Mouse (Mus musculus) left cerebral cortex, adult 6 months (tissue): ENCODE data around the gene Pnlip. TPM values are rescaled to one million over a fixed set of nuclear protein-coding genes. Genes with fewer than 3 reads are reported as not detected.

Experiments used
- long read RNA-seq, 2 experiments: library from polyadenylated mRNA; unstranded; transcript quantifications; one replicate each; pipeline ENCODE4 v2.0.0; 2019 to 2020
- polyA plus RNA-seq: library from polyadenylated mRNA; unstranded; fragments of <200 nt; fragmentation: Nextera tagmentation; gene quantifications from 2 replicates; pipeline ENCODE4 v1.2.3, GENCODE M21; 2021

Gene Pnlip
- polyA plus RNA-seq, result 1.1 and 1.6 TPM in 2 replicates
- long read RNA-seq, experiment 1, partial matches to known transcripts, result 0 of 2 reads
- long read RNA-seq, experiment 1, other reads (novel, unspliced or antisense), result 2 of 2 reads
- long read RNA-seq, experiment 2, partial matches to known transcripts, result 1 of 3 reads
- long read RNA-seq, experiment 2, other reads (novel, unspliced or antisense), result 2 of 3 reads

DNA sequence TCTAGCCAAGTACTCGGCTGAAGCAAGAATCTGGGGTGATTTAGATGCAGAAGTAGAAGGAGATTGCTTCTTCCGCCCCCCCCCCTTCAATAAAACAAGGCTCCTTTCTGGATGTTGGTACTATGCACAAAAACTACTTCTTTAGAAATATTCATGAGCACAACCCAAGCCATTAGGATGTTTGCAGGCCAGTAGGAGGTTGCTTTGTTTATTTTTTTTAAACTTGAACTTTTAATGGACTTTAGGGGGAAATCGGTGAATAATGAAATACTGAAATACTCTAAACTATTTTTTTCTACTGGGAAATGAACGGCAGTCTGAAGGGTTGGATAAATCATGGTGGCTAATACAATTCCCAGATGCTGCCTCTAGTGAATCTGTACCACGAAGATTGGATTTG lies at the start of gene Pnlip:
Gene Pnlip, plus strand, starts transcription at position 301 of the 400 bp plus-strand sequence.

DNA sequence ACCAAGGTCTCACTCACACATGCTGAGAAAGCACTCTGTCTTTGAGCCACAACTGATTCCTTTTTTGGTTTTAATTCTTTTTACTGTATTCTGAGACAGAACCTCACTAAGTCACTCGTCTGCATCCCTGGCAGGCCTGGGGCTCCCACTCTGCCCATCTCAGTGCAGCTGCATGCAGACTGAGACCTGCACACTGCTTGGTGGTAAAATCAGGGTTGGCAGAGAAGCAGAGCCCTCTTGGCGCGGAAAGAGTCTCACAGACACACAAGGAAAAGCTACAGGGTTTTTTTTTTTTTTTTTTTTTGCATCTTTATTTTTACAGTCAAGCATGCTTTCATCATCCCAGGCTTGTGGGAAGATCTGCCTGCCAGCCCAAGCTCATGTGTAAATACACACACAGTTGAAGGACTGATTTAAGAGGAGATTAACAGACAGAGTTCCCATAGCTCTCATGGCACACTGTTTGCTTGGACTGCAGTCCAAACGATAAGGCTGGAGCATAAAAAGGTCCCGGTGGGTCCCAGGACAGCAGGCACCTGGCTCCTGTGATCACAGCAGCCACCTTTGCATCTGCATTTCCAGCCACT lies 76.2 kb downstream of the Pnlip start, which contains the start of gene Pnliprp1:
Gene Pnliprp1, plus strand, starts transcription at position 443 of the 587 bp plus-strand sequence.

Other genes starting within 250 kb of the Pnlip start
- gene Gfra1, start 196.6 kb upstream of the Pnlip start, polyA plus RNA-seq, result 24.9 and 31.1 TPM in 2 replicates
- 0.15 and 0.45 TPM in 2 replicates for gene Ccdc172, start 140.5 kb upstream of the Pnlip start, polyA plus RNA-seq
- not detected in 2 replicates for gene Pnliprp1, start 76.4 kb downstream of the Pnlip start, polyA plus RNA-seq
- not detected in 2 replicates for gene Pnliprp2, start 107.2 kb downstream of the Pnlip start, polyA plus RNA-seq
- not detected in 2 replicates for gene 1700019N19Rik, start 142.0 kb downstream of the Pnlip start, polyA plus RNA-seq